Mouse (Mus musculus) small intestine, adult 2 months (tissue): ENCODE data around the gene Hace1.

Experiments used
- CTCF ChIP-seq: fragments of 200-500 bp; IDR thresholded peaks from 2 replicates; pipeline ENCODE4 v1.5.1; 2012; ENCODE audit warnings: low read depth, mild to moderate bottlenecking, control low read depth, inconsistent platforms, low read length, moderate library complexity, mixed read lengths; ENCODE audit not compliant: insufficient replicate concordance, insufficient read length; ENCODE audit errors: extremely low read depth
- POLR2A ChIP-seq: fragments of 200-500 bp; IDR thresholded peaks from 2 replicates; pipeline ENCODE4 v1.6.1; 2012; ENCODE audit warnings: low read depth, mild to moderate bottlenecking, control low read depth, inconsistent platforms, low read length, moderate library complexity

GRCm38 (mm10) chr10:45694931-45695330, 117.3 kb downstream of the Hace1 start:
- TF ChIP-seq CTCF (no peak), POLR2A (no peak)
